13 mouse cellular contexts compared by ENCODE assay signal in the genomic region with DNA sequence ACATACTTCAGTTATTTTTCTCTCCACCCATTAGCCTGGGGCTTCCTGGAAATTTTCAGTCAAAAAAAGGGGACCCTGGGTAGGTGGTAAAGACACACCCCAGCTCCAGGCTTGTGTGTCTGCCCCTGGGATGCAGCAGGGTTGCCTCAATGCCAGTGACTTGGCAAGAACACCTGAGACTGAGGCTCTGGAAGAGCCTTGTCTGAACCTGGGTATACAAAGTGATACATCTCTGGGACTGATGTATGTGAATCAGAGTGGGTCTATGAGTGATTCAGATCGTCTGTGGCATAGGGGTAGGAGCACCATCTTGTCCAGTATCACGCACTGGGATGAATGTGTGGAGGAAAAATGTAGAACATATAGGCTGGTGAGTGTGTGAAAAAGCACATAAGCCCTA. TPM values are rescaled to one million over a fixed set of nuclear protein-coding genes. Genes with fewer than 3 reads are reported as not detected.
DNase-seq lines count a peak whose midpoint lies in the region; ATAC-seq and TF ChIP-seq lines count a peak whose summit lies in the region.
"Had no signal": no experiment of that assay in that cellular context is flagged by ENCODE, and none has a peak within 500 bp of the region (broad histone marks: within the 10 kb centered on the region; RNA-seq: fewer than 3 reads in every experiment).

No protein-coding gene starts in this region.

- DNase-seq in heart, postnatal 36 days: no peak
- no peak for DNase-seq in midbrain, postnatal 0 days (ENCODE audit: low spot score)
- DNase-seq in thymus, postnatal 10 days (ENCODE audit: low spot score in 2 of 2): no peak
- no peak for DNase-seq in right cerebral cortex, adult 18-20 months
- no peak for DNase-seq in retina, embryonic 14.5 days (ENCODE audit: low spot score)
- DNase-seq: kidney, adult 9 months; layer of hippocampus, postnatal 36 days; right cerebral cortex, postnatal 4 days had no signal

- 76% methylated on average over 2 of the region's 2 CpGs for WGBS in heart, embryonic 14.5 days
- WGBS in midbrain, embryonic 15.5 days: 87% methylated on average over 2 of the region's 2 CpGs
- 94% methylated on average over 2 of the region's 2 CpGs for WGBS in midbrain, postnatal 0 days
- WGBS in hindbrain, embryonic 15.5 days: 91% methylated on average over 2 of the region's 2 CpGs

- H3K9ac ChIP-seq in heart, embryonic 14.5 days (ENCODE audit: low read length): no peak overlapping the region
- H3K9ac ChIP-seq in midbrain, embryonic 15.5 days: no peak overlapping the region
- H3K9ac ChIP-seq in midbrain, postnatal 0 days (replicated peaks; ENCODE audit: low read length, poor library complexity, severe bottlenecking): no peak overlapping the region
- H3K9ac ChIP-seq in hindbrain, embryonic 15.5 days: no peak overlapping the region

- no peak for TF ChIP-seq CTCF in midbrain, postnatal 0 days (IDR thresholded peaks at IDR 0.05)

- peaks cover 46 to 48% of the 10 kb centered on the region in 2 experiments for H3K4me1 ChIP-seq in heart, embryonic 14.5 days (ENCODE audit: control insufficient read depth in 2 of 2, insufficient read depth in 2 of 2, low read length in 2 of 2)
- H3K4me1 ChIP-seq in midbrain, embryonic 15.5 days: peaks cover 22% of the 10 kb centered on the region
- H3K4me1 ChIP-seq in midbrain, postnatal 0 days (ENCODE audit: insufficient read depth, low read length): no peaks in the 10 kb centered on the region
- H3K4me1 ChIP-seq in hindbrain, embryonic 15.5 days (replicated peaks): peaks cover 18% of the 10 kb centered on the region

- H3K4me2 ChIP-seq in heart, embryonic 14.5 days (ENCODE audit: low read length): no peak overlapping the region
- no peak overlapping the region for H3K4me2 ChIP-seq in midbrain, embryonic 15.5 days
- no peak overlapping the region for H3K4me2 ChIP-seq in midbrain, postnatal 0 days (ENCODE audit: low read depth, low read length, poor library complexity, severe bottlenecking)
- H3K4me2 ChIP-seq in hindbrain, embryonic 15.5 days: 0 out of 2 replicates have a peak overlapping the region, but pooled peaks have one; percentile 88

- H3K27ac ChIP-seq in heart, embryonic 14.5 days (replicated peaks in 1 of 2; ENCODE audit: control insufficient read depth in 1 of 2, insufficient read depth in 1 of 2, low read depth in 2 of 2, low read length in 2 of 2): peak overlapping the region; percentile 82 to 93
- H3K27ac ChIP-seq in midbrain, embryonic 15.5 days: peak overlapping the region; percentile 38; the same call in 1 of the 2 replicates
- no peak overlapping the region for H3K27ac ChIP-seq in midbrain, postnatal 0 days (ENCODE audit: low read depth, low read length)
- no peak overlapping the region; the same call in 1 of the 2 replicates for H3K27ac ChIP-seq in hindbrain, embryonic 15.5 days (replicated peaks)
- H3K27ac ChIP-seq: neural tube, embryonic 12.5 days had no signal

- H3K27me3 ChIP-seq in heart, embryonic 14.5 days (ENCODE audit: control insufficient read depth, insufficient read depth, low read length): no peaks in the 10 kb centered on the region
- peaks cover 8% of the 10 kb centered on the region; the same call in 1 of the 2 replicates for H3K27me3 ChIP-seq in midbrain, embryonic 15.5 days (replicated peaks)
- no peaks in the 10 kb centered on the region for H3K27me3 ChIP-seq in midbrain, postnatal 0 days (ENCODE audit: insufficient read depth, low read length)
- no peaks in the 10 kb centered on the region for H3K27me3 ChIP-seq in hindbrain, embryonic 15.5 days
- H3K27me3 ChIP-seq: neural tube, embryonic 12.5 days had no signal

- H3K4me3 ChIP-seq in heart, embryonic 14.5 days (ENCODE audit: control insufficient read depth in 1 of 2, insufficient read depth in 1 of 2, low read depth in 1 of 2, low read length in 2 of 2): no peak overlapping the region
- H3K4me3 ChIP-seq in midbrain, embryonic 15.5 days: no peak overlapping the region
- no peak overlapping the region for H3K4me3 ChIP-seq in midbrain, postnatal 0 days (ENCODE audit: low read depth, low read length)
- H3K4me3 ChIP-seq in hindbrain, embryonic 15.5 days: no peak overlapping the region

- H3K9me3 ChIP-seq in heart, embryonic 14.5 days (ENCODE audit: control insufficient read depth, low read length): no peaks in the 10 kb centered on the region
- no peaks in the 10 kb centered on the region for H3K9me3 ChIP-seq in midbrain, embryonic 15.5 days
- no peaks in the 10 kb centered on the region for H3K9me3 ChIP-seq in midbrain, postnatal 0 days (ENCODE audit: low read length)
- H3K9me3 ChIP-seq in hindbrain, embryonic 15.5 days: no peaks in the 10 kb centered on the region
- H3K9me3 ChIP-seq: neural tube, embryonic 12.5 days had no signal

- intact Hi-C loops in heart, postnatal 36 days (cut with DNase I): loop anchor here (5.0 kb wide), 1 partner anchor 35 kb away; no protein-coding TSS in a partner anchor

- H3K36me3 ChIP-seq in heart, embryonic 14.5 days (ENCODE audit: control insufficient read depth, insufficient read depth, low read length): peaks cover under 1% of the 10 kb centered on the region; the same call in 1 of the 2 replicates
- H3K36me3 ChIP-seq in midbrain, embryonic 15.5 days (replicated peaks): no peaks in the 10 kb centered on the region
- no peaks in the 10 kb centered on the region for H3K36me3 ChIP-seq in midbrain, postnatal 0 days (ENCODE audit: insufficient read depth, low read length)
- H3K36me3 ChIP-seq in hindbrain, embryonic 15.5 days: no peaks in the 10 kb centered on the region
- H3K36me3 ChIP-seq: neural tube, embryonic 12.5 days had no signal

- ATAC-seq in heart, embryonic 14.5 days (ENCODE audit: insufficient number of reproducible peaks, insufficient read depth, low FRiP score, low read depth): no peak
- ATAC-seq in midbrain, embryonic 15.5 days (replicated peaks): no peak
- ATAC-seq in midbrain, postnatal 0 days (ENCODE audit: low FRiP score): no peak
- ATAC-seq in hindbrain, embryonic 15.5 days (ENCODE audit: low FRiP score, low read depth): no peak

RNA-seq across cellular contexts. Expression of a gene that starts 1.0 kb away (rescaled TPM):
- polyA plus RNA-seq in heart, embryonic 14.5 days (2014; fragmentation: Nextera tagmentation; extraction: Ambion mirVana): 67.5 and 68.3 TPM in 2 replicates
- total RNA-seq in heart, postnatal 36 days (2021): 100 to 1,000 TPM; 240 to 255 TPM
- polyA plus RNA-seq in midbrain, embryonic 15.5 days (2015; fragmentation: Nextera tagmentation; extraction: Ambion mirVana): 4.0 and 4.1 TPM in 2 replicates
- 26.1 and 30.5 TPM in 2 replicates for total RNA-seq in midbrain, postnatal 0 days (2014; rRNA removed)
- polyA plus RNA-seq in midbrain, postnatal 0 days (2015; fragmentation: Nextera tagmentation; extraction: Ambion mirVana): 1.4 and 2.2 TPM in 2 replicates
- 6.0 and 6.9 TPM in 2 replicates for polyA plus RNA-seq in hindbrain, embryonic 15.5 days (2015; fragmentation: Nextera tagmentation; extraction: Ambion mirVana)

RNA-seq across cellular contexts. Expression of a gene that starts 14.4 kb away (rescaled TPM):
- not detected in 2 replicates for polyA plus RNA-seq in heart, embryonic 14.5 days (2014; fragmentation: Nextera tagmentation; extraction: Ambion mirVana)
- total RNA-seq in heart, postnatal 36 days (2021): not detected
- not detected in 2 replicates for polyA plus RNA-seq in midbrain, embryonic 15.5 days (2015; fragmentation: Nextera tagmentation; extraction: Ambion mirVana)
- not detected in 2 replicates for total RNA-seq in midbrain, postnatal 0 days (2014; rRNA removed)
- not detected in 2 replicates for polyA plus RNA-seq in midbrain, postnatal 0 days (2015; fragmentation: Nextera tagmentation; extraction: Ambion mirVana)
- not detected in 2 replicates for polyA plus RNA-seq in hindbrain, embryonic 15.5 days (2015; fragmentation: Nextera tagmentation; extraction: Ambion mirVana)
- total RNA-seq: common myeloid progenitor, adult 5-6 weeks; layer of hippocampus, postnatal 36 days had no signal
- polyA plus RNA-seq: neural tube, embryonic 12.5 days had no signal

RNA-seq across cellular contexts. Expression of a gene that starts 37.2 kb away (rescaled TPM):
- polyA plus RNA-seq in heart, embryonic 14.5 days (2014; fragmentation: Nextera tagmentation; extraction: Ambion mirVana): not detected in 2 replicates
- not detected for total RNA-seq in heart, postnatal 36 days (2021)
- polyA plus RNA-seq in midbrain, embryonic 15.5 days (2015; fragmentation: Nextera tagmentation; extraction: Ambion mirVana): not detected in 2 replicates
- total RNA-seq in midbrain, postnatal 0 days (2014; rRNA removed): not detected in 2 replicates
- not detected in 2 replicates for polyA plus RNA-seq in midbrain, postnatal 0 days (2015; fragmentation: Nextera tagmentation; extraction: Ambion mirVana)
- not detected in 2 replicates for polyA plus RNA-seq in hindbrain, embryonic 15.5 days (2015; fragmentation: Nextera tagmentation; extraction: Ambion mirVana)
- total RNA-seq: common myeloid progenitor, adult 5-6 weeks; layer of hippocampus, postnatal 36 days had no signal
- polyA plus RNA-seq: neural tube, embryonic 12.5 days had no signal

RNA-seq across cellular contexts. Expression of a gene that starts 57.9 kb away (rescaled TPM):
- not detected in 2 replicates for polyA plus RNA-seq in heart, embryonic 14.5 days (2014; fragmentation: Nextera tagmentation; extraction: Ambion mirVana)
- total RNA-seq in heart, postnatal 36 days (2021): not detected
- polyA plus RNA-seq in midbrain, embryonic 15.5 days (2015; fragmentation: Nextera tagmentation; extraction: Ambion mirVana): not detected in 2 replicates
- not detected in 2 replicates for total RNA-seq in midbrain, postnatal 0 days (2014; rRNA removed)
- polyA plus RNA-seq in midbrain, postnatal 0 days (2015; fragmentation: Nextera tagmentation; extraction: Ambion mirVana): not detected in 2 replicates
- polyA plus RNA-seq in hindbrain, embryonic 15.5 days (2015; fragmentation: Nextera tagmentation; extraction: Ambion mirVana): not detected in 2 replicates
- total RNA-seq: common myeloid progenitor, adult 5-6 weeks; layer of hippocampus, postnatal 36 days had no signal
- polyA plus RNA-seq: neural tube, embryonic 12.5 days had no signal

Comparison
In these comparisons a context has a peak if more than half of its experiments do, and no peak if none do; other contexts are left out.
1. H3K27ac ChIP-seq: peak in heart, embryonic 14.5 days (2 of 2) and midbrain, embryonic 15.5 days (single experiment); none in midbrain, postnatal 0 days (single experiment) and hindbrain, embryonic 15.5 days (single experiment).